ENCODE assay signal across 10 mouse cellular contexts in genomic region chrX:135974424-135975225, GRCm38 (mm10). TPM values are rescaled to one million over a fixed set of nuclear protein-coding genes. Genes with fewer than 3 reads are reported as not detected.
DNase-seq lines count a peak whose midpoint lies in the region; ATAC-seq lines count a peak whose summit lies in the region.
"Had no signal": no experiment of that assay in that cellular context is flagged by ENCODE, and none has a peak within 500 bp of the region (broad histone marks: within the 10 kb centered on the region; RNA-seq: fewer than 3 reads in every experiment).

No protein-coding gene starts in this region.

- 54% methylated on average over 20 of the region's 20 CpGs for WGBS in heart, embryonic 16.5 days
- 61% methylated on average over 20 of the region's 20 CpGs for WGBS in hindbrain, embryonic 12.5 days
- WGBS in neural tube, embryonic 13.5 days: 56% methylated on average over 20 of the region's 20 CpGs
- WGBS in liver, embryonic 12.5 days (ENCODE audit: insufficient replicate concordance): 51% methylated on average over 20 of the region's 20 CpGs

- ATAC-seq in heart, embryonic 16.5 days (replicated peaks; ENCODE audit: extremely low read depth, insufficient read depth, low FRiP score): no peak
- peak; percentile 71 for ATAC-seq in hindbrain, embryonic 12.5 days (ENCODE audit: low FRiP score)
- ATAC-seq in neural tube, embryonic 13.5 days (ENCODE audit: low read depth): peak; percentile 83
- no peak for ATAC-seq in liver, embryonic 12.5 days

- H3K27ac ChIP-seq in heart, embryonic 16.5 days (ENCODE audit: low read length): no peak overlapping the region
- no peak overlapping the region for H3K27ac ChIP-seq in hindbrain, embryonic 12.5 days
- no peak overlapping the region for H3K27ac ChIP-seq in neural tube, embryonic 13.5 days (replicated peaks)
- no peak overlapping the region for H3K27ac ChIP-seq in liver, embryonic 12.5 days

- H3K36me3 ChIP-seq in heart, embryonic 16.5 days (ENCODE audit: control insufficient read depth, insufficient read depth): no peaks in the 10 kb centered on the region
- no peaks in the 10 kb centered on the region for H3K36me3 ChIP-seq in hindbrain, embryonic 12.5 days
- H3K36me3 ChIP-seq in neural tube, embryonic 13.5 days: peaks cover 5% of the 10 kb centered on the region; the same call in 1 of the 2 replicates
- H3K36me3 ChIP-seq in liver, embryonic 12.5 days: peaks cover 4% of the 10 kb centered on the region; the same call in 1 of the 2 replicates

- H3K9me3 ChIP-seq in heart, embryonic 16.5 days (replicated peaks; ENCODE audit: control insufficient read depth, low read length): no peaks in the 10 kb centered on the region; the same call in 1 of the 2 replicates
- no peaks in the 10 kb centered on the region for H3K9me3 ChIP-seq in hindbrain, embryonic 12.5 days (replicated peaks)
- H3K9me3 ChIP-seq in neural tube, embryonic 13.5 days: no peaks in the 10 kb centered on the region
- H3K9me3 ChIP-seq in liver, embryonic 12.5 days (replicated peaks): no peaks in the 10 kb centered on the region

- no peaks in the 10 kb centered on the region for H3K4me1 ChIP-seq in heart, embryonic 16.5 days (ENCODE audit: control insufficient read depth, insufficient read depth, low read length)
- no peaks in the 10 kb centered on the region for H3K4me1 ChIP-seq in hindbrain, embryonic 12.5 days
- H3K4me1 ChIP-seq in neural tube, embryonic 13.5 days (replicated peaks): no peaks in the 10 kb centered on the region
- no peaks in the 10 kb centered on the region for H3K4me1 ChIP-seq in liver, embryonic 12.5 days

- H3K4me2 ChIP-seq in heart, embryonic 16.5 days (ENCODE audit: low read depth, low read length): peak overlapping the region; percentile 28
- H3K4me2 ChIP-seq in hindbrain, embryonic 12.5 days (replicated peaks): no peak overlapping the region; the same call in 1 of the 2 replicates
- peak overlapping the region; percentile 44 for H3K4me2 ChIP-seq in neural tube, embryonic 13.5 days
- no peak overlapping the region for H3K4me2 ChIP-seq in liver, embryonic 12.5 days

- no peak overlapping the region for H3K9ac ChIP-seq in heart, embryonic 16.5 days (ENCODE audit: low read length)
- H3K9ac ChIP-seq in hindbrain, embryonic 12.5 days: no peak overlapping the region
- peak overlapping the region; percentile 26; the same call in 1 of the 2 replicates for H3K9ac ChIP-seq in neural tube, embryonic 13.5 days
- H3K9ac ChIP-seq in liver, embryonic 12.5 days: no peak overlapping the region

- no peak for DNase-seq in heart, postnatal 4 days
- peak; percentile 49 for DNase-seq in R1 (ENCODE audit: low read depth, low spot score)
- DNase-seq in spleen, postnatal 14 days (ENCODE audit: low spot score in 2 of 2): no peak
- DNase-seq in cerebellum, adult 9-11 months: no peak

- H3K27me3 ChIP-seq in heart, embryonic 16.5 days (ENCODE audit: control insufficient read depth, insufficient read depth, low read length): no peaks in the 10 kb centered on the region
- no peaks in the 10 kb centered on the region for H3K27me3 ChIP-seq in hindbrain, embryonic 12.5 days
- H3K27me3 ChIP-seq in neural tube, embryonic 13.5 days: no peaks in the 10 kb centered on the region
- H3K27me3 ChIP-seq in liver, embryonic 12.5 days (replicated peaks): no peaks in the 10 kb centered on the region

- no peak overlapping the region for H3K4me3 ChIP-seq in heart, embryonic 16.5 days (ENCODE audit: low read length)
- no peak overlapping the region for H3K4me3 ChIP-seq in hindbrain, embryonic 12.5 days
- 0 out of 2 replicates have a peak overlapping the region, but pooled peaks have one; percentile 11 for H3K4me3 ChIP-seq in neural tube, embryonic 13.5 days
- no peak overlapping the region for H3K4me3 ChIP-seq in liver, embryonic 12.5 days

RNA-seq across cellular contexts. Expression of gene Arxes2, which starts 19.0 kb away (rescaled TPM):
- 51.8 and 62.1 TPM in 2 replicates for polyA plus RNA-seq in heart, embryonic 16.5 days (2015; fragmentation: Nextera tagmentation; extraction: Ambion mirVana)
- total RNA-seq in heart, postnatal 4 days (2021): 10 to 100 TPM; 13.0 to 17.1 TPM
- 144 and 146 TPM in 2 replicates for polyA plus RNA-seq in hindbrain, embryonic 12.5 days (2016; fragmentation: Nextera tagmentation; extraction: Ambion mirVana)
- 222 and 228 TPM in 2 replicates for polyA plus RNA-seq in neural tube, embryonic 13.5 days (2015; fragmentation: Nextera tagmentation; extraction: Ambion mirVana)
- polyA plus RNA-seq in liver, embryonic 12.5 days (2016; fragmentation: Nextera tagmentation; extraction: Ambion mirVana): 35.6 and 38.7 TPM in 2 replicates

RNA-seq across cellular contexts. Expression of gene Arxes1, which starts 58.5 kb away (rescaled TPM):
- polyA plus RNA-seq in heart, embryonic 16.5 days (2015; fragmentation: Nextera tagmentation; extraction: Ambion mirVana): 18.6 and 19.1 TPM in 2 replicates
- 1 to 10 TPM; 4.2 to 5.2 TPM for total RNA-seq in heart, postnatal 4 days (2021)
- polyA plus RNA-seq in hindbrain, embryonic 12.5 days (2016; fragmentation: Nextera tagmentation; extraction: Ambion mirVana): 55.4 and 61.5 TPM in 2 replicates
- polyA plus RNA-seq in neural tube, embryonic 13.5 days (2015; fragmentation: Nextera tagmentation; extraction: Ambion mirVana): 96.5 and 98.0 TPM in 2 replicates
- polyA plus RNA-seq in liver, embryonic 12.5 days (2016; fragmentation: Nextera tagmentation; extraction: Ambion mirVana): 18.0 and 21.2 TPM in 2 replicates
- total RNA-seq: granulocyte monocyte progenitor cell, adult 5-6 weeks had no signal
- polyA plus RNA-seq: activated CD4-positive, CD25-positive, alpha-beta regulatory T cell, adult 4 months had no signal

Comparison
In these comparisons a context has a peak if more than half of its experiments do, and no peak if none do; other contexts are left out.
1. ATAC-seq: peak in hindbrain, embryonic 12.5 days (single experiment) and neural tube, embryonic 13.5 days (single experiment); none in heart, embryonic 16.5 days (single experiment) and liver, embryonic 12.5 days (single experiment).
2. H3K4me2 ChIP-seq: peak in heart, embryonic 16.5 days (single experiment) and neural tube, embryonic 13.5 days (single experiment); none in hindbrain, embryonic 12.5 days (single experiment) and liver, embryonic 12.5 days (single experiment).